Mouse (Mus musculus) left cerebral cortex, postnatal 4 days (tissue): Measurements from ENCODE around the gene Dusp6. TPM values are rescaled to one million over a fixed set of nuclear protein-coding genes. Genes with fewer than 3 reads are reported as not detected.
"Not testable (repeated sequence)": the region's sequence is repeated elsewhere in the genome, so short reads cannot be mapped to it uniquely, and the experiment has no call there.

Source experiments
- DNase-seq: peaks from one replicate; pipeline ENCODE4 v3.0.0-alpha.2; 2022
- intact Hi-C: fragments of 180-260 bp; cut with DNase I; formaldehyde crosslinking; loops from one replicate; pipeline ENCODE4 v1.15.1; 2025
- total RNA-seq, 2 experiments: library from RNA; stranded (reverse); gene quantifications; 2 replicates each; pipeline ENCODE4 v1.2.3; 2021

Gene Dusp6
- total RNA-seq = 10 to 100 TPM; 52.6 to 53.1 TPM

- DNase-seq = peak; percentile 96
Observed at GRCm38 (mm10) chr10:99262867-99263379, at the start of gene Dusp6. Gene Dusp6 (plus strand): TSS chr10:99263231.

DNA sequence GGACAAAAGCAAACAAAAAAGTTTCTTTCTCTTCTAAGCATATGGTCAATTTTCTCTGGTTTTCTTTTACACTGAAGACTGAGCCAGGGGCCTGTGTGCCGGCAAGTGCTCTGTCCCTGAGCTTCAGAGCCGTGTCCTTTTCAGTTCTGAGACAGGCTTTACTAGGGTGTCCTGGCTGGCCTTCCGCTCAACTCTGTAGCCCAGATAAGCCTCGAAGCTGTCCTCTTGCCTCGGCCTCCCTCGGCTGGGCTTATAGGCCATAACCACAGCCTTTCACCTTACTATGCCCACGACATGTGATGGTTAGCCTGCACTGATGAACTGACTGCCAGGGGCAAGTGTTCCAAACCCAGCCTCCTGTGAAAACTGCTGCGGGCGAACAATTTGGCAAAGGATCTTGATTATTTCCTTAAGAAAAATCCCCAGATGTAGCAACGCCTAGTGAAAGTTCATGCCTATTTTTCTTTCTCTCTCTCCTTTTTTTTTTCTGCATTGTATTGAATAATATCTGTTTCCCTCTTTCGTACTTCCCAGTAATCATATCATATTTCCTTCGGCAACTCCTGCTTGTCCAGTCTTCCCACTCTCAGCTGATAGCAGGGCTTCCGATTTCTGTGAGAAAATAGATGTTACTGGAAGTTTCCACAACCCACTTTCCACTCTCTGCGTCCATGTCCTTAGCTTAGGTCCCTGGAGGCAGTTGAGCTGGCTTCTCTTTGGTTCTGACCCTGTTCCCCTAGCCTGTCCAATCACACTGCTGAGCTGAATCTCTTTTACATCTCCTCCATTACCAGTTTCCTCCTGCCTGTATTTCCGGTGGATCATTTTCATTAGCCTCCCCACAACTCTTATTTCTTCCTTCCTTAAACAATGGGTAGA, 48.4 kb upstream of the Dusp6 start:
- intact Hi-C loops = no loop called here
- DNase-seq = no peak

More at GRCm38 (mm10) chr10:99262867-99263379, at the start of gene Dusp6:
- intact Hi-C loops = loop anchor here (5.0 to 10.0 kb wide), 3 partner anchors 96 to 314 kb away; no protein-coding TSS in a partner anchor

GRCm38 (mm10) chr10:99216570-99216969, 46.5 kb upstream of the Dusp6 start:
- intact Hi-C loops, DNase-seq: not testable (repeated sequence)

- DNase-seq = no peak
- intact Hi-C loops = no loop called here
Observed at GRCm38 (mm10) chr10:99221540-99221939, 41.5 kb upstream of the Dusp6 start.

DNA sequence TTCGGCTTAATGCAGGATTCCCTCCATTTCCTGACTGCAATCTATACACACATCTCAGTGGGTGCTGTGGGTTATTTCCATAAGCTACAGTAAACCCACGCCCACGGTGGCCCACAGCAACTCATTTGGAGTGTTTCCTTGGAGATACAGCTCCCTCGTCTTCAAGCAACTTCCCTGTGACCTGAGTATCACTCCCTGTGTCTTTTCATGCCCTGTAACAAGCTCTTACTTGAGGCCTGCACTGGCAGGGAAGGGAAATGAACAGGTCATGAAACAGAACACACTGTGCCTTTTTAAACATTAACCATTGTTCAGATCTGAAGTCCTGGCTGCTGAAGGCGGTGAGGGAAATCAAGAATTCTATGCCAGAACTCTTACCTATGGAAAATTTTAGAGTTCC, 40.3 kb upstream of the Dusp6 start:
- intact Hi-C loops = no loop called here
- no peak for DNase-seq

GRCm38 (mm10) chr10:99224218-99224617, 38.8 kb upstream of the Dusp6 start:
- no peak for DNase-seq
- intact Hi-C loops = no loop called here

DNA sequence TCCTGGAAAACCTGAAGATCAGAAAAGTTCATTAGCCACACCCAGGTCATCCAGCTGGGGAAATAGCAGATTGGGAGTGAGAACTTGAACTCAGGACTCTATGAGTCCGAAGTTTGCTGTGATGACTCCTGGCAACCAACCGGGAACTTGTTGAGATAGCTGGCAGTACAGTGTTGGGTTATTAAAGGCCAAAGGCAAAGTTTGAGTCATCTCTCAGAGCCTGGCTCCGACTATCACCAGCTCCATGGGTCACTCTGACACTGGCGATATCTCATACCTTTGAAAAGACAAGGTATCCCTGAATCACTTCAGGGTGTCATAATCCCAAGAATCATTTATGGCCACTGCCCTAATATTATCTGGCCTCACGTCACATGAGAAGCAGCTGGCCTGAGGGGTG, 36.2 kb upstream of the Dusp6 start:
- no peak for DNase-seq
- intact Hi-C loops = no loop called here

DNA sequence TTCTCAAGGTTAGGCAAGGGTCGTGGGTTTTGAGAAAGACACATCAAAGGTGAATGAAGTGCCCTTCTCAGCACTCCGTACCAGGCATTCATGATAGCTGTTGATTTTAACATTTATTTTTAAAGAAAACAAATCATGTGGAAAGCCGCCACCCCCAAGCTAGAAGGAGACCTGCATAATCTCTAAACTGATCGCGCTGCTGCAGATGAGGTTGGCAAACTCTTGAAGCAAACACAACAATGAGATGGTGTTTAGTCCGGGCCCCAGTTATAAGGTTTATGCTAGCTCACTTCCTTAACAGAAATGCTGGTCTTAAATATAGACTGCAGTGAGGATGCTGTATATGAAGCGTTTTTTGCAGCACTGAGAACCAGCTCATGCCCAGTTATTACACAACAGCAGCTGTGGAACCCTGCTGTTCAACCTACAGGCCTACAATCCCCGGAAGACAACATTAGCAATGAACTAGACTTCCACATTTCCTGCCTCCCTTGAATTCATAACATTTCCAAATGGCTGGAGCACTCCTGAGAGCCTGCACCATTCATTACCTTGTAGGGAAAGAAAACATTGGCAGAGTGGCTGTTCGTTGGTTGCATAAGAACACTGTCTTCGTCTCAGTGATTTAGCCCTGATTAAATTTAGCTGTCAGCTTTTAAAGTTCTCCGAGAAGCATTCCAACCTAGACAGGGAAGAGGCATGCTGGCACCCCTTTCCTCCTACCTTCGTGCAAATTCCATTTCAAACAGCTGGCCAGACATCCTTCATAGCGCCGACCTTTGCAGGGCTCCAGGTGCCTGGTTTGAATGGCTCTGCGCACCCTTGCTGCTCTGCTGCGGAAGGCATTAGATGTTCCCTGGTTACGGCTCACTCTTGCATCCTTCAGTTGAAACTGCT, 34.8 kb upstream of the Dusp6 start:
- intact Hi-C loops = no loop called here
- DNase-seq = no peak

GRCm38 (mm10) chr10:99229031-99229684, 33.9 kb upstream of the Dusp6 start:
- intact Hi-C loops = no loop called here
- no peak for DNase-seq

GRCm38 (mm10) chr10:99232518-99233227, 30.4 kb upstream of the Dusp6 start:
- intact Hi-C loops = no loop called here
- no peak for DNase-seq

DNA sequence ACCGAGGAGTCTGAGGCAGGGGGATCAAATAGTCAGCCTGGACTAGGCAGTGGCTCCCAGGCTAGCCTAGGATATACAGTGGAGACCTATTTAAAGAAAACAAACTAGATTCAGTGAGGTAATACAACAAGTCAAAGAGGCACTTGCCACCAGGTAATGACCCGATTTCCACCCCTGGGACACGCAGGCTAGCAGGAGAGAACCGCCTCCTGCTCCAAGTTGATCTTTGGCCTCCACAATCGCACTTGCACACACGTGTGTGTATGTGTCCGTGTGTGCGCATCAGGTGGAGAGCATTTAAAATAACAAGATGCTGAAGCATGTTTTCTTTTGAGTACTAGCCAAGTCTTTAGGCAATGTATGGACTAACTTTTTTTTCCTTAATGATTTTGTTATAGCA, 28.7 kb upstream of the Dusp6 start:
- no peak for DNase-seq
- intact Hi-C loops = no loop called here

DNA sequence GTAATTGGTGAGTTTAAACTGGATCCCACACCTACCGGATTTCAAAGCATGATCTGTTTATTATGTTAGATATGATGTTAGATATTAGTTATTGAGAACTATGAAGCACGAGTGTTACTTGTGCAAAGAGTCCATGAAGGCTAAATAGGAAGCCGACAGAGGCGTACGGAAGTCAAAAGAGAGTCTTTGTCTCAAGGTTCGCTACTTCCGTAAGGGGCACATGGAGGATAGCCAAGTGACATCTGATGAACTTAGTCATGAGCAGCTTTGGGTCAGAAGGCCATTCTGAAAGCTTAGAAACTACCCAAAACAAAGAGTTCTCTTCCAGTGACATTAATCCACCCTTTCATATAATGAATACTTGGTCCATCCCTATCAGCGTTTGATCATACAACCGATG, 27.9 kb upstream of the Dusp6 start:
- intact Hi-C loops = no loop called here
- no peak for DNase-seq

GRCm38 (mm10) chr10:99237205-99237832, 25.7 kb upstream of the Dusp6 start:
- intact Hi-C loops = no loop called here

DNA sequence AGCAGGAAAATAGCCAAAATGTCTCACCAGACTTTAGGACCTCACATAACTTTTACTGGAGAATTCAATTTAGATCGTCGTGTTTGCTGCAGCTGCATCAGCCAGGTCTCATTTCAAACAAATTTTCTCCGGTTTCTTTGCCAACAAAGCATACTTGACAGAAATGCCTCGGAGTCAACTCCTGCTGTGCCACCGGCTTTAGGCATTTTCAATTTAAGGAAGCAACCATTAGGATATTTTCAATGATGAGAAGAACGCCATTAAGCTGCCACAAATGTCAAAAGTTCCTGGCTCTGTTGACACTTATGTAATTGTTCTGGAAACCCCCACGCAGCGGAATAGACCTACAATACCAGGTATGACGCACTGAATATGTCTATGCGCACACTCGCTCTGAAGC, 24.5 kb upstream of the Dusp6 start:
- DNase-seq = no peak
- intact Hi-C loops = no loop called here

More at GRCm38 (mm10) chr10:99237205-99237832, 25.7 kb upstream of the Dusp6 start:
- no peak for DNase-seq

DNA sequence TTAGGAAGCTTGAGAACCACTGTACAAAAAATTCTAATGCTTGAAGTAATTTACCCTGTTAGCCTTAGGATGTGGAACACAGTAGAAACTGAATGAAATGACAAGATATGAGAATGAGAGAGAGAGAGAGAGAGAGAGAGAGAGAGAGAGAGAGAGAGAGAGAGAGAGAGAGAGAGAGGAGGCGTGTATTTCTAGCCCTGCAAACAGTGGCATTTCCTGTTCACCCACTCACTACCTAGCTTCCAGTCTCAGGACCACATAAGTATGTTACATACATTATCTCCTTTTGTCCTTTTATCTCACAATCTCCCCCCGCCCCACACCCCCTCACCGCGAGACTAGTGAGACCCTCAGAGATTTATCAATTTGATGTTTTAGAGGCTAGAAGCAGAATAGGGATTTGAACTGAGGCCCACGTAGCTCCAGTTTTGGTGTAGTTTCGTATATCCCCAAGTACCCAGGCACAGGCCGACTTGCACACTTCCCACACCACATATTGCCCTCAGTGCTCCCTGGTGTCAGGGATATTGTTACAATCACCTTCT, 21.7 kb upstream of the Dusp6 start:
- DNase-seq = no peak
- intact Hi-C loops = no loop called here

GRCm38 (mm10) chr10:99241829-99242711, 21.0 kb upstream of the Dusp6 start:
- no peak for DNase-seq
- intact Hi-C loops = no loop called here

- intact Hi-C loops = no loop called here
- DNase-seq = no peak
Observed at GRCm38 (mm10) chr10:99242721-99243120, 20.3 kb upstream of the Dusp6 start.

DNA sequence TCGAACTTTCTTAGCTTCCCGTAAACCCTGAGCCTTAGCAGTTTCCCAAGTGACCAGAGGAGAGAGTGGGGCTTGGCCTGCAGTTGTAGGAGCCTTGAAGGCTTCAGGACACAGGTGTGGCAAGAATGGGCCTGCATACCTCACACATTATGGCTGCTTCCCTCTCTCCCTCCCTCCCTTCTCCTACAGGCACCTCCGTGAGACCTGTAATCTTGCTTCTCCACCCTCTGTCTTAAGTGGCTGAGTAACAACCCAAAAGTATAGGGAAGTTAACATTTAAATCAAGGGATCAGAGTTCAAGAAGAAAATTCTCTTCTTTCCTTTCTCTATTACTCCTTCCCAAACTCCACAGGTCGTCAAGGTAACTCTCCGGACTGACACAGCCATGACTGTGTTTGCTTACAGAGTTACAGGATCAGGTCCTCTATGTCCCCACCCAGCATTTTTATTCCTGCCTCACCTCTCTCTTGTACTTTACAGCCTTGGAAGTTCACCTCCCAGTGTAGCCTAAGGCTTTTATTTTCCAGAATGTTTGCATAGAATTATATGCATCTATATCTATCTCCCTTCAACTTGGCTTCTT, 19.0 kb upstream of the Dusp6 start:
- intact Hi-C loops = no loop called here
- DNase-seq = no peak
